Mouse (Mus musculus) right cerebral cortex, postnatal 10 days (tissue): ENCODE data around the gene Pidd1.
"Not testable (repeated sequence)": the region's sequence is repeated elsewhere in the genome, so short reads cannot be mapped to it uniquely, and the experiment has no call there.

Experiments
- DNase-seq, 2 experiments: peaks; one replicate each; pipeline ENCODE4 v3.0.0; 2021; ENCODE audit warnings: low spot score in 2 of 2

The Pidd1 gene

DNA sequence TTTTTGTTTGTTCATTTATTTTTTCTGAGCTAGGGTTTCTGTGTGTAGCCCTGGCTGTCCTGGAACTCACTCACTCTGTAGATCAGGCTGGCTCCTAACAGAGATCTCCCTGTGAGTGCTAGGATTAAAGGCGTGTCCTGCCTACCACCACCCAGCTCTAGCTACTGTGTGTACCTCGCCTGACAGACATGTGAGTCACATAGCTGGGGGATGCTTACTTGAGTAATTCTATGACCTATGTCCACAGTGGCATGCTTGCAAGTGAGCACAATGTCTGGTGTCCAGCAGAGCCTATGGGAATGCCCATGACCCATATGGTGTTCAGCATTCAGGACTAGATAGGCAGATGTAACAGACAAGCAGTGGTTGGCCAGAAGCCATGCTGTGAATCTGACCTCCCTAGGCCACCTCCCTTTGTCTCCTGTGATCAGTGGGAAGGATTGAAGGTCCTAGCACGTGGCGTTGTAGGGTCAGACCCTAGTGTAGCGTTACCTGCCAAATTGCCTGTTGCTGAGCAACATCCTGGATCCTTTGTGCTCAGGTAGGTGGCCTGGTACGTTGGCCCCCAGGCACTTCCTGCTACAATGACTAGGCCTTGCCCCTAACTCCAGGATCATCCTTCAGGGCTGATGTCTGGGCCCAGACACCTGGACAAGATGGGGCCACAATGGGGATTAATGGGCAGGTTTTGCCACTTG, 27.5 kb downstream of the Pidd1 start:
- no peak for DNase-seq

- DNase-seq = peak; percentile 99 to 100
These were observed 29.8 kb downstream of the Pidd1 start, which contains the start of gene Gatd1 for GRCm38 (mm10) chr7:141413809-141414584. Gatd1 (minus strand) TSS chr7:141414136.

- DNase-seq = no peak
These were observed 30.5 kb downstream of the Pidd1 start for GRCm38 (mm10) chr7:141413331-141413730.

- no peak for DNase-seq
These were observed 32.2 kb downstream of the Pidd1 start for GRCm38 (mm10) chr7:141411667-141412066.

DNA sequence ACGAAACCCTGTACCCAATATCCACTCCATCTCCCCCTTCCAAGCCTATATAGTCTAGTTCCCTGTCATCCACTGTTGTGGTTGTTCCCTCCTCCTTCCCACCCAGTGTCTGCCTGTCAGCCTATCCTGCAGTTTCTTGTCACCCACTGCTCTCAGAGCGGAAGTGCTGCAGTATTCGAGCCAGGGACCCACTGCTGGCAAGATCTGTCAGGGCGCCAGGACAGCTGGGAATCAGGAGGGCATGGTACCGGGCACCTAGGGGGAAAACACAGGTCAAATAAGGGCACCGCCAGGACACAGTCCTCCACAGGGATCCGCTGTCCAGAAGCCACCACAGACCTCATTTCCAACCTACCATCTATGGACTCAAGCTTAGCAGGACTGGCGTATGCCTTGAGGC, 33.2 kb downstream of the Pidd1 start:
- DNase-seq = no peak

GRCm38 (mm10) chr7:141408833-141409232, 35.0 kb downstream of the Pidd1 start:
- DNase-seq = peak; percentile 83 to 91

DNA sequence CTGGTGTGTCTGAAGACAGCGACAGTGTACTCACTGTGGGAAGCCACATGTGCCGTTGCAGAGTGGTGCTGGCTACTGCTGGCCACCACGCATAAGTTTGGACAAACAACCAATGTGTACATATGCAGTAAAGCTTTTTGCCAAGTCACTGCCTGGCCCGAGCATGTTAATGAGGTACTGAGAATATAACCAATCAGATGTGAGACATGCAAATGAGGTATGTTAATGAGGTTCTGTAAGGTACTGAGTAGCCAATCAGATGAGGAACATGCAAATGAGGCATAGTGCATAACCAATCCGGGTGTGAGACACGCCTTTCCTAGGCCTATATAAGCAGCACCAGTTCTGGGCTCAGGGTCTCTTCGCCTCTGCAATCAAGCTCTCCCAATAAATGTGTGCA, 36.2 kb downstream of the Pidd1 start:
- not testable (repeated sequence) for DNase-seq

DNA sequence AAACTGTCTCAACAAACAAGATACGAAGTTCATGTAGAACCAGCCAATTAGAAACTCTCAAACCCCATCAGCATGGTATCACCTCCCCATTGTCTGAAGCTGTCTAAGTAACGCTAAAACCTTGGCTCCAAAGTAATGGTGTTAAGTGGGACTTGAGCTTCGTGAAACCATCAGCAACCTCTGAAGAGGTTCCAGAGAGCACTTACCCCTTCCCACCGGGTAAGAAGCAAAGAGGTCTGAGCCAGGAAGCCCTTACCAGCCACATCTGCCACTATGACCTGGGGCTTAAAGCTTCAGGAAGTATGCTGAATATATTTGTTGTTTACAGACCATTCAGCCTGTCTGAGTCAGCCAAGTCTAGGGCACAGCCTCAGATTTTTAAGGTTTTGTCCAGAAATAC, 38.4 kb downstream of the Pidd1 start:
- DNase-seq = no peak

- peak in 1 of 2 experiments; percentile 64 for DNase-seq
These were observed 40.5 kb downstream of the Pidd1 start for GRCm38 (mm10) chr7:141403305-141403704.

DNA sequence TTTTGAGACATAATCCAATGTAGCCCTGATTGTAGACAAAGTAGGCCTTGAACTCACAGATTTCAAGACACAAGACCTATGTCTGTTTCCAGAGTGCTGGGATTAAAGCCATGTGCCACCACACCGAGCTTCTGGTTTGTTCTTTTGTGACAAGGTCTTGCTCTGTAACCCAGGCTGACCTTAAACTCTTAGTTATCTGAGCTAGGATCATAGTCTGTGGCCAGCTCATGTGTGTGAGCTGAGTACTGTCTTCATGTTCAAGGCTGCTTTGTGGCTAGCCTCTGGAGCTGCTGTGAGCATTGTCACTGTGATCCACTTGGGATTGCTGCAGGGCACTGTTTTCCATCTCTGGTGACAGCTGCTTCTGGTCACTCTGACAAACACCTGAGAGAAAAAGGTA, 48.5 kb downstream of the Pidd1 start:
- no peak for DNase-seq

DNA sequence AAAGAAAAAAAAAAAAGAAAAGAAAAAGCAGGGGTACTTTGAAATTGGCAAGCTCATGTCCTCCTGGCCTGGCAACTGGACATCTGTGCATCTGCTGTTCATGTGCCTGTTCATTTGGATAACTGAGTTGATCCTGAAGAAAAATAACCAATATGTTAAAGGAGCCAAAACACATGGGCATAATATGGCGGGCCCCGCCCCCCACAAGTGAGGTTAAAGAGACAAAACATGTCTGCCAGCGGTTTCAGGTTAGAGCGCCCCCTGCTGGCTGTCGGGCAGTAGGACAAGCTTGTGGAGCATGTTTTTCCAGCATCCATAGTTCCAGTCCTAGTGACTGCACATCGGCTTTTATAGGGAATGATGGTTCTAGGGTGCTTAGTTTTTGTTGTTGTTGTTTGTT, 49.1 kb downstream of the Pidd1 start:
- peak; percentile 59 to 74 for DNase-seq

DNA sequence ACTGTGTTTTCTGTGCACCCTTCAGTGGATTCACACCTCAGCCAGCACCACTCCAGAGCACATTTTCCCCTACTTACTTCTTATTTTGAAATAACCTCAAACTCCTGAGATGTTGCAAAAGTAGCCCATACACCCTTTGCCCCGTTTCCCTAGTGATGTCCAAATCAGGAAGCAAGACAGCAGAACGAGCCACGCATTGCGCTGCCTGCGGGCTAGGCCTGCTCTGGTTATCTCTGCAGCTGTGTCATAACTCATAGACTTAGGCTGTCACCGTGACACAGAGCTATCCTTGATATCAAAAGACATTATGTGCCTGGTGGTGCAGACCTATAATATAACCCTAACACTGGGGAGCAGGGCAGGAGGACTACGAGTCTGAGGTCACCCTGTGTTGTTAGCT, 49.7 kb downstream of the Pidd1 start:
- no peak for DNase-seq

- DNase-seq = no peak
These were observed 51.1 kb downstream of the Pidd1 start for GRCm38 (mm10) chr7:141392552-141393222.

- peak; percentile 97 to 98 for DNase-seq
These were observed 51.9 kb downstream of the Pidd1 start, which contains the start of gene Taldo1 for GRCm38 (mm10) chr7:141391625-141392551. Taldo1 (plus strand) TSS chr7:141392199.

DNA sequence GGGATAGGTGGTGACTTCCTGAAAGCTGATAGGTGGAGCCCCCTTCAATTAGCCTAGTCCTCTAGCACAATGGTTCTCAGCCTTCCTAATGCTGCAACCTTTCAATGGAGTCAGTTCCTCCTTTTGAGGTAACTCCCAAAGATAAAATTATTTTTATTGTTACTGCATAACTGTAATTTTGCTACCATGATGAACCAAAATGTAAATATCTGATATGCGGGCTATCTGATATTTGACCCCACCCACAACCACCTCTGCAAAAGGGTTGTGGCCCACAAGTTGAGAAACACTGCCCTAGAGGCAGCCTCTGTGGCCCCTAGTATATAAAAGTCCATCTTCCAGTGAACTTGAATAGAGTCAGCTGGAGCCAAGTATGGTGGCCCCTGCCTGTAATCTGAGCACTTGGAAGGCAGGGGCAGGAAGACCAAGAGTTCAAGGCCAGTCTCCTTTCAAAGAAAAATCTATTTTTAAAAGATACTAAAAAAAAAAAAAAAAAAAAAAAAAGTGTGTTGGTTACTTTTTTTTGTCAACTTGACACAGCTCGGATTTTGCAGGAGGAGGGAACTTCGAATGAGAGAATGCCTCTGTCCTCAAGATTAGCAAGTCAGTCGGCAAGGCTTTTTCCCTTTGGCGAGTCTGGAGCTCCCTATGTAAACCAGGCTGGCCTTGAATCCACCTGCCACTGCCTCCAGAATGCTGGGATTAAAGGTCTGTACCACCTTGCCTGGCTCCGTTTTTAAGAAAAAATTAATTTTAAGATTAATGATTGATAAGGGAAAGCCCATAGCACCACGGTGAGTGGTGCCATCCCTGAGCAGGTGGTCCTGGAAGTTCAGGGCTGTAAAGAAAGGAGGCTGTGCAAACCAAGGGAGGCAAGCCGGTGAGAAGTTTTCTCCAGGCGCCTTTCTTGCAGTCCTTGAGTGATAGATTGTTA, 53.2 kb downstream of the Pidd1 start:
- no peak for DNase-seq

DNA sequence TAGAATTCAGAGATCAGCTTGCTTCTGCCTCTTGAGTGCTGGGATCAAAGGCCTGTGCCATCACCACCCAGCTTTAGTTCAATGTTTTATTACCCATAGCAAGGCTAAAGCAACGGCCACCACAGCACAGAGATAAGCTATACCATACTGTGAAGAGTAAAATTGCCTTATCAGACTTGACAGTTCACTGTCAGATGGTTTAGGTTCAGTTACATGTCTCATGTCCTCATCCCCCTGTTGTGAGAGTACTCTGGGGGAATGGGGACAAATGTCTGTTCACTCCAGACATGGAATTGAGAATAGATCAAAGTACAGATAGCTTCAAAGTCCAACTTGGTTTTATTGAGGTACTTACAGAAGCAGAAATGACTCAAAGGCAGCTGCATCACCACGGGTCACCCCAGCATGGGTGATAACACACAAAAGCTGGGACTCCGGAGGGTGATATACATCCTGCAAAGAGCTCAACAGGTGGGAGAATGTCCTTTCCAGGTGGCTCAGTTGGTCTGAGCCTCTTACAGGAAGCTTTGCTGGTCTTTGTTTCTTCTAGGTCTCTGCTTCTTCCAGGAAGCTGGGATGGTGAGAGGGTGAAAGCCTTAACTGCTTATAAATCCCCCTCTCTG, 55.2 kb downstream of the Pidd1 start:
- no peak for DNase-seq
